Mouse (Mus musculus) MEL-GATA-1-ER (cell line): ENCODE results near the gene Mrtfb.

Experiments used
- DNase-seq: peaks from one replicate; pipeline ENCODE4 v3.0.0-alpha.2; 2012; ENCODE audit warnings: low read depth; ENCODE audit errors: extremely low read depth

Gene Mrtfb

DNA sequence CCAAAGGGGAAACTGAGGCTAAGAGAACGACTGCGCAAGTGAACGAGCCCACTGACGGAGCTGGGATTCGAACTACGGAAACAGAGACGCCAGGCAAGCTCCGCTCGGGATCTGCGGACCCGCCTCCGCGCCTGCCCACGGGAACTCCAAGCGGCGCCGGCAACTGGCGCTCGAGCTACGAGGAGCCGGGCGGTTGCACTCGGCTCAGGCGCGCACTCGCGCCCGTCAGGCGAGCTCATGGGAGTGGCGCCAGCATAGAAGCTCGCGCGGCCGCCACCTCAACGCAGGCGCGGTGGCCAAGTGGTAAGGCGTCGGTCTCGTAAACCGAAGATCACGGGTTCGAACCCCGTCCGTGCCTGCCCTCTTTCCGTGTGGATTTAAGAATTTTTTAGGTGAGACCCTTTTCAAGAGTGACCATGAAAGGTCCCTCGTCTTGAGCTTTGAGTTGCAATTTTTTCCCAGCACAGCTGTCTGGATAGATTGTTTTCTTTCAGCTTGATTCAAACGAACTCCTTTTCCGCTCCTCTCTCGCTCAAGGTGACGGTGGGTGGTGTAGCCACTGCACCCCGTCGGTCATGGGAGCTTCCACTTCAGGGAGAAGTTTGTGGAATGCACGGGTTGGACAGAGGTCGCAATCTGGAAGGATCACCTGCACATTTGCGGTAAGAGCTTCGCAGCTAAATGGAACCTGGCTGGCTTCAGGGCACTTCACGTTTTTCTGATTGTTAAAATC, 180.9 kb downstream of the Mrtfb start:
- peak; percentile 80 for DNase-seq

GRCm38 (mm10) chr16:13437770-13438372, 181.6 kb downstream of the Mrtfb start:
- DNase-seq = no peak

- peak; percentile 72 for DNase-seq
Observed at GRCm38 (mm10) chr16:13440468-13440867, 184.2 kb downstream of the Mrtfb start.

GRCm38 (mm10) chr16:13443764-13444163, 187.5 kb downstream of the Mrtfb start:
- DNase-seq = no peak

GRCm38 (mm10) chr16:13445461-13445860, 189.2 kb downstream of the Mrtfb start:
- DNase-seq = no peak

DNA sequence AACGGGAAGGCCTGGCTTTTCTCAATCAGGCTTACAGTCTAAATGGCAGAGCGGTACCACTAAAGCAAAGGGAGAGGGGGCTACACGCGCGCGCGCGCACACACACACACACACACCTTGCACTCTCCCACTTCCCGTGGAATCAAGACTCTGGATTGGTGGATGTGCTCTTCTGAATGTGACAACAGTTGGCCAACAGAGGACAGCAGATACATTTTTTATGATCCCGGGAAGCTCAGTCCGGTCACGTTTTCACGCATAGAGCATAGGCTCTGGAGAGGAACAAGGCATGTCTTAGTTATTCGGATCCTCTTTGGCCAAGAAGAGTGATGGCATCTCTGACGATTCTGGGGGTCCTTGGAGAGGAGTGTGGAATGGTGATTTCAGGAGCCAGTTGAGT, 190.2 kb downstream of the Mrtfb start:
- DNase-seq = no peak

GRCm38 (mm10) chr16:13446971-13447283, 190.6 kb downstream of the Mrtfb start:
- no peak for DNase-seq

GRCm38 (mm10) chr16:13447284-13448050, 191.2 kb downstream of the Mrtfb start:
- DNase-seq = no peak

GRCm38 (mm10) chr16:13448051-13448705, 191.9 kb downstream of the Mrtfb start:
- no peak for DNase-seq

DNA sequence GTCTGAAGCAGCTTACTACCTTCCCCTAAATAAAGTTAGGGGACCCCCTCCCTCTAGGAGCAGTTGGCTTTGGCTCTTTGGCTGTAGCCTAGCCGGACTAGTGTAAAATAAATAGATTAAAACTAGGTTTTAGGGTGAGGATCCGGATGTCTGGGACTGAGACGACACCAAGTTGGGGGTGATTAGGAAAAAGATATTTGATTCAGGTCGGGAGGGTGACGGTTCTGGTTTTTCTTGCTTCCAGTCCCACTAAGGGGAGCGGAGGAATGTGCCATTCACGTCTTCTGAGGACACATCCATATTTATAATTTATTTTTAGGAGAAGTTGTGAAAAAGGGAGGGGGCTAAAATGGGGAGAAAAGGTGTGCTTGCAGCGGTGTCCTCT, 192.4 kb downstream of the Mrtfb start:
- DNase-seq = no peak

GRCm38 (mm10) chr16:13449491-13449890, 193.2 kb downstream of the Mrtfb start:
- DNase-seq = no peak

GRCm38 (mm10) chr16:13450831-13451230, 194.6 kb downstream of the Mrtfb start:
- no peak for DNase-seq

DNA sequence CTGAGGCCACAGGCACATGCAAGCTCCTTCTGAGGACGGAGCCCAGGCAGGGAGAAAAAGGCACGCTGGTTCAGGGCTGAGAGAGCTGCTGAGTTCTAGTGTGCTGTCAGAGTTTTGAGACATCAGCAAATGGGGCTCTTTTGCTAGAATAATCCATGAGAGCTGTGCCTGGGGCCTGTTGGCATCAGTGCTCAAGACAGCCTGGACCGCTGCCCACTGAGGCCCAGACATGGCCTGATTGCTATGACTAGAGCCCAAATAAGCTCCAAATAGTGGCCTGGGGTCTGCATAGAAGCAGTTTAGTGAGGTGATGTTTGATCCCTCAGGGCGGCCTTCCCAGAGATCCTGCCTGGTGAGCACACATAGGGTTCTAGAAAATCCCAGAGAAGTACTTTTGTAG, 195.7 kb downstream of the Mrtfb start:
- no peak for DNase-seq

DNA sequence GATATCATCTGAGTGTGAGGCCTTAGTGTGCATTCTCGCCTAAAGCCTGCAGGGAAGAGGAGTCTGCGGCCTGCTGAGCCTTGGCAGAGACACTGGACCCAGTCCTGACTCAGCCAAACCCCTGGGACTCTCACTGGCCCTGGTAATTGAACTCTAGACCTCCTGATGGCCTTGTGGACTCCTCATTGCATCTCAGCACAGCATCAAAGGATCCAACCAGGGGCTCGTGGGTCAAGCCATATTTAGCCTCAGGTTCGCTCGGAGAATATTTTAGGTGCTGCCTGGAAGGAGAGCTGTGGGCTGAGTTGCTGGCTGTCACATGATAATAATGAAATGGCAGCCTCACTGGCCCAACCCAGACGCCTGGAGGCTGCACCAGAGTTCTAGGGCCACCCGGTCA, 196.4 kb downstream of the Mrtfb start:
- no peak for DNase-seq

DNA sequence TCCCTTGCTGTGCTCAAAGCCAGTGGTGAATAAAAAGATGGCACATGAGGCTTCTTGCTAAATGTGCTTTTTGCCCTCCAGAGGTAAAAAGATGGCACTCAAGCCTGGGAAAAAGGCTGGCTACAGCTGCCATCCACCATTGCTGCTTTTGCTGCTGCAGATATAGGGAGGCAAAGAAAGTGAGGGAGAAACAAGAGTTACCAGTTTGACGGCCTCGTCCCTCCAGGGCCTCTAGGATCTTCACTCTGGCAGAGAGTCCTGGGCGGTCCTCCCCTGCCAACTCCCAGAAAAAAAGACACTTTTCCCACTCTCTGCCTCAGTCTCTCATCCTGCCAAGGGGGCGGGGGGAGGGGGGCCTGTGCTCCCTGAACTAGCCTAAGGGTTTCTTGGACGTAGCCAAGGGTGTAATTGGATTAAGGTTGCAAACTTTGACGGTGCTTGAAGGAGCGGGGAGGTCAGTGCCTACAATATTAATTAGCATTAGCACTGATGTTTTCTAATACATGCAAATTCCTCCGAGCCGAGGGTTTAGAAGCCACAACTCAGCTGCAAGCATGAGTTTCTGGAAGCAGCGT, 197.8 kb downstream of the Mrtfb start:
- DNase-seq = no peak

- DNase-seq = no peak
Observed at GRCm38 (mm10) chr16:13455560-13455959, 199.3 kb downstream of the Mrtfb start.

- no peak for DNase-seq
Observed at GRCm38 (mm10) chr16:13458556-13458955, 202.3 kb downstream of the Mrtfb start.

DNA sequence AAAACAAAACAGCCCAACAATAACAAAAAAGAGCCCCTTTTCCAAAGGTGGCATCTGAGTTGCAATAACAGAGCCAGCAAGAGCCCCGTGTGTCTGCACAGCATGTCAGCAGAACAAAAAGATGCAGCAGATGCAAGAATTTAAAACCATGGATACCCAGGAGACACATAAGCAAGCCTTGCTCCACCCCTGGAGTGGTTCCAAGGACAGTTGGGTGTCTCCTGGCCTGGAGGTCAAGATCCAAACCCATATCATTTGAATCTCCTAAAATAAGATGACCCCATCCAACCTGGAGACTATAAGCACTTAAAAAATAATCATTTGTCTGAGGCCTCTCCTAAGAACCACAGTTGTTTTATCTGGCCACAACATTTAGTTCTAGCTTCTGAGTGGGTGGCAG, 203.8 kb downstream of the Mrtfb start:
- no peak for DNase-seq

DNA sequence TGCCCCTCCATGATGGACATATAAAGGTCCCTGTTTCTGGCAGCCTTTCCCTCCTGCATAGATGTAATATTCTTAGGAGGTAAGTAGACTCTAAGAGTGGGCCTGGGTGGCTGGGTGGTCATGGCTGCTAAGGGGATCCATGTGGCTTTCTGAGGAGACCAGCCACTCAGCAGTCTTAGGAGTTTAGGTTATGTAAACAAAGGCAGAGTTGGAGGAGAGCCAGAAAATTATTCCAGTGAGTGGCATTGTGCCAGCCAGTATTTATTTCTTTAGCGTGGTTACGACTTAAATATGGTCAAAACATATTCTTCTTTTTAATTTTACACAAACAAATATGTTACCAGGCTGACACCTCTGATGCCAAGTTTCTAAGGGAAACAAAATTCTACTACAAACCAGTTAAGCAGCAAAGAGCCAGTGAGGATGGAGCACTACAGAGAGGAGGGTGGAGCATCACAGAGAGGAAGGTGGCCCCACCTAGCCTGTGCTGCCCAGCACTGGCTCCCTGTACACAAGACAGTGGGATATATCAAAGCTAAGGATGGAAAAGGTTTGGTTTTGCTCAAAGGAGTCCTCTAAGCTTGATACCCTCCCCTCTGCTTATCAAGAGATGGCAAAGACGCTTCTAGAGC, 204.6 kb downstream of the Mrtfb start:
- no peak for DNase-seq

GRCm38 (mm10) chr16:13464662-13465061, 208.4 kb downstream of the Mrtfb start:
- DNase-seq = no peak
